Mouse (Mus musculus) intestine, postnatal 0 days (tissue): Measurements from ENCODE around the gene Lrrfip2. TPM values are rescaled to one million over a fixed set of nuclear protein-coding genes. Genes with fewer than 3 reads are reported as not detected.

Source experiments
- ATAC-seq: fragments of 200-750 bp; cut with Nextera tagmentation; 2 replicates; pipeline ENCODE4 v1.8.0; 2017; ENCODE audit warnings: mild to moderate bottlenecking, moderate TSS enrichment, moderate library complexity
- H3K27ac ChIP-seq: fragments of 300-500 bp; sonication (generic); 2 replicates; pipeline ENCODE4 v1.5.1; 2014; ENCODE audit warnings: mild to moderate bottlenecking, low read depth, low read length, moderate library complexity
- H3K27me3 ChIP-seq: fragments of 300-500 bp; sonication (generic); replicated peaks from 2 replicates; pipeline ENCODE4 v1.6.1; 2014; ENCODE audit warnings: low read length, mixed read lengths; ENCODE audit not compliant: control insufficient read depth, insufficient read depth
- H3K36me3 ChIP-seq: fragments of 300-500 bp; sonication (generic); 2 replicates; pipeline ENCODE4 v1.6.1; 2014; ENCODE audit warnings: mild to moderate bottlenecking, moderate library complexity; ENCODE audit not compliant: control insufficient read depth, insufficient read depth
- H3K4me1 ChIP-seq: fragments of 300-500 bp; sonication (generic); replicated peaks from 2 replicates; pipeline ENCODE4 v1.6.1; 2014; ENCODE audit warnings: antibody characterized with exemption, low read length, mixed read lengths; ENCODE audit not compliant: control insufficient read depth, insufficient read depth
- H3K4me2 ChIP-seq: fragments of 300-500 bp; sonication (generic); replicated peaks from 2 replicates; pipeline ENCODE4 v1.6.1; 2014; ENCODE audit warnings: low read depth, mild to moderate bottlenecking, moderate library complexity
- H3K4me3 ChIP-seq: fragments of 300-500 bp; sonication (generic); 2 replicates; pipeline ENCODE4 v1.5.1; 2014; ENCODE audit warnings: low read depth, low read length
- H3K9ac ChIP-seq: fragments of 300-500 bp; sonication (generic); 2 replicates; pipeline ENCODE4 v1.6.1; 2014; ENCODE audit warnings: mild to moderate bottlenecking, low read depth, low read length
- H3K9me3 ChIP-seq: fragments of 300-500 bp; sonication (generic); 2 replicates; pipeline ENCODE4 v1.6.1; 2016; ENCODE audit warnings: mixed run types; ENCODE audit not compliant: control insufficient read depth
- CTCF ChIP-seq: sonication (generic); IDR thresholded peaks from 2 replicates; pipeline ENCODE4 v1.5.1; 2016; ENCODE audit warnings: low read depth, mild to moderate bottlenecking, control low read depth, antibody characterized with exemption, moderate library complexity
- WGBS: fragments of 180-500 bp; shearing (Covaris S2); extraction: QIAGEN DNeasy Blood & Tissue Kit; methylation state at CpG from one replicate; pipeline ENCODE4 v1.1.7; 2014; 5-methylcytosine and 5-hydroxymethylcytosine counted together
- polyA plus RNA-seq: library from polyadenylated mRNA; unstranded; fragments of >200 nt; fragmentation: Nextera tagmentation; extraction: Ambion mirVana; gene quantifications from 2 replicates; pipeline ENCODE4 v1.2.1, GENCODE M21; 2015

The Lrrfip2 gene
- polyA plus RNA-seq, 1 experiment from 2014 or later = 45.1 TPM

- ATAC-seq = no peak
- Histone ChIP-seq H3K4me2 (peak overlapping the region; percentile 84), H3K4me1 (0 out of 2 replicates have a peak, but pooled peaks cover 9% of the 10 kb centered on the region), H3K27ac (peak overlapping the region; percentile 96), H3K36me3 (peaks cover 9% of the 10 kb centered on the region; the same call in 1 of the 2 replicates), H3K9me3 (no peaks in the 10 kb centered on the region), H3K9ac (peak overlapping the region; percentile 92), H3K27me3 (no peaks in the 10 kb centered on the region), H3K4me3 (peak overlapping the region; percentile 87)
- 4% methylated on average over 19 of the region's 19 CpGs for WGBS
- no peak for TF ChIP-seq CTCF
Observed at GRCm38 (mm10) chr9:111272356-111272755, 155.0 kb downstream of the Lrrfip2 start.

DNA sequence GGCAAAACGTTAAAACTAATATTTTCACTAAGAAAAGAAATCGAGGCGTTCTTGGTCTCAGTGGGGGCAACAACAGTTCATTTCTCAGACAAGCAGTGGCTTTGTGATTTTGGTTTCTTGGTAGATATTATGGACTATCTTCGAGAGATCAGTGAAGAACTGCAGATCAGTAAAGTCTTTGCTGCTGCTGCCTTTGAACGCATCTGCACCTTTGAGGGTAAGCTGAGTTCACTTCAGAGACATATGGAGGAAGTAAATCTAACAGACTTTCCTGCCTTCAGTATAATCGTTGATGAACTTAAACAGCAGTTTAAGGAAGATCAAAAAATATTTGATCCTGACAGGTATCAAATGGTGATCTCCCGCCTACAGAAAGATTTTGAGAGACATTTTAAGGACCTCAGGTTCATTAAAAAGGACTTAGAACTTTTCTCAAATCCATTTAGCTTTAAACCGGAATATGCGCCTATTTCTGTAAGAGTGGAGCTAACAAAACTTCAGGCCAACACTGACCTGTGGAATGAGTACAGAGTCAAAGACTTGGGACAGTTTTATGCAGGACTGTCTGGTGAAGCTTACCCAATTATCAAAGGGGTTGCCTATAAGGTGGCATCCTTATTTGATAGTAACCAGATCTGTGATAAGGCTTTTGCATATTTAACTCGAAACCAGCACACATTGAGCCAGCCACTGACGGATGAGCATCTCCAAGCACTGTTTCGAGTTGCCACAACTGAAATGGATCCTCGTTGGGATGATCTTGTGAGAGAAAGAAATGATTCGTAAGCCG, 155.8 kb downstream of the Lrrfip2 start:
- no peaks in the 10 kb centered on the region for H3K9me3 ChIP-seq
- H3K4me1 ChIP-seq = 0 out of 2 replicates have a peak, but pooled peaks cover 9% of the 10 kb centered on the region
- no peaks in the 10 kb centered on the region for H3K27me3 ChIP-seq
- no peak for ATAC-seq
- H3K9ac ChIP-seq = peak overlapping the region; percentile 92; the same call in 1 of the 2 replicates
- TF ChIP-seq CTCF = no peak
- peak overlapping the region; percentile 84 for H3K4me2 ChIP-seq
- H3K27ac ChIP-seq = peak overlapping the region; percentile 96; the same call in 1 of the 2 replicates
- 44% methylated on average over 15 of the region's 15 CpGs for WGBS
- H3K36me3 ChIP-seq = peaks cover 9% of the 10 kb centered on the region
- H3K4me3 ChIP-seq = peak overlapping the region; percentile 87

GRCm38 (mm10) chr9:111273958-111274357, 156.6 kb downstream of the Lrrfip2 start:
- Histone ChIP-seq H3K9ac (no peak overlapping the region), H3K9me3 (no peaks in the 10 kb centered on the region), H3K4me2 (peak overlapping the region; percentile 84), H3K27me3 (no peaks in the 10 kb centered on the region), H3K4me3 (0 out of 2 replicates have a peak overlapping the region, but pooled peaks have one; percentile 87), H3K36me3 (peaks cover 17% of the 10 kb centered on the region), H3K4me1 (0 out of 2 replicates have a peak, but pooled peaks cover 9% of the 10 kb centered on the region), H3K27ac (no peak overlapping the region)
- ATAC-seq = no peak
- WGBS = 63% methylated on average over 1 of the region's 1 CpGs
- TF ChIP-seq CTCF = no peak

DNA sequence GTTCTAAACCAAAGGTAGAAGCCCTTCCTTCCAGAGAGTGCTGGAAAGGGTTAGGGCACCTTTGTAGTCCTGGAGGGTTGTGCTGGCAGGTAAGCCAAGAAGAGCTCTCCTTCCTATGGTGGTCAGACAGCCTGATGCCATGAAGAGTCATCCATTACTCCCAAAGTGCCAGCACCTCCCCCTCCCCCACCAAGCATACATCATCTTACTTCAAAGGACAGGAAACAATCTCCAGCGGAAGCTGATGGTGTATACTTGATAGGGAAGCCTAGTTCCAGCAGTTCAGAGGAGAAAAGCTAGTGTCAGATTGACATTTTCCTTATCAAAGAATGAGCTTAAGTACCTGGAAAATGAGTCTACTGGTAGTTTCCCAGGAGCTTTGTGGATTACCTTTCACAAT, 157.8 kb downstream of the Lrrfip2 start:
- Histone ChIP-seq H3K27ac (no peak overlapping the region), H3K9ac (no peak overlapping the region), H3K36me3 (peaks cover 25% of the 10 kb centered on the region), H3K4me1 (0 out of 2 replicates have a peak, but pooled peaks cover 9% of the 10 kb centered on the region), H3K9me3 (no peaks in the 10 kb centered on the region), H3K4me3 (0 out of 2 replicates have a peak overlapping the region, but pooled peaks have one; percentile 16), H3K4me2 (peak overlapping the region; percentile 84), H3K27me3 (no peaks in the 10 kb centered on the region)
- no peak for ATAC-seq
- 16% methylated on average over 1 of the region's 1 CpGs for WGBS
- TF ChIP-seq CTCF = no peak

Other genes starting within 250 kb of the Lrrfip2 start
- gene Als2cl, start 237.7 kb upstream of the Lrrfip2 start, polyA plus RNA-seq = 7.6 and 8.3 TPM in 2 replicates
- gene Tmie, start 237.5 kb upstream of the Lrrfip2 start, polyA plus RNA-seq = 10.0 and 11.2 TPM in 2 replicates
- gene Fam240a, start 200.7 kb upstream of the Lrrfip2 start, polyA plus RNA-seq = not detected in 2 replicates
- 0.08 TPM in 1 of 2 replicates, not detected in the other for gene Tdgf1, start 171.4 kb upstream of the Lrrfip2 start, polyA plus RNA-seq
- 0.23 and 0.46 TPM in 2 replicates for gene Lrrc2, start 166.0 kb upstream of the Lrrfip2 start, polyA plus RNA-seq
- gene Rtp3, start 127.0 kb upstream of the Lrrfip2 start, polyA plus RNA-seq = 0.10 and 0.17 TPM in 2 replicates
- 8.3 and 14.1 TPM in 2 replicates for gene Ltf, start 98.3 kb upstream of the Lrrfip2 start, polyA plus RNA-seq
- gene Ccrl2, start 60.1 kb upstream of the Lrrfip2 start, polyA plus RNA-seq = 2.7 and 3.8 TPM in 2 replicates
- gene Mlh1, start 154.2 kb downstream of the Lrrfip2 start, polyA plus RNA-seq = 11.7 and 12.3 TPM in 2 replicates
- 8.0 TPM in 2 replicates for gene Epm2aip1, start 154.3 kb downstream of the Lrrfip2 start, polyA plus RNA-seq
- 0.39 and 0.46 TPM in 2 replicates for gene Trank1, start 194.1 kb downstream of the Lrrfip2 start, polyA plus RNA-seq